Mouse (Mus musculus): Measurements from ENCODE around the gene Dstn. TPM values are rescaled to one million over a fixed set of nuclear protein-coding genes. Genes with fewer than 3 reads are reported as not detected.

The Dstn gene
- polyA plus RNA-seq, 1 experiment from 2014 or later: 513 TPM

- ATAC-seq (replicated peaks; ENCODE audit: low FRiP score, low read depth) (no peak), DNase-seq (ENCODE audit: low spot score) (no peak)
- 0 out of 2 replicates have a peak, but pooled peaks cover 7% of the 10 kb centered on the region for H3K36me3 ChIP-seq (ENCODE audit: insufficient read depth, low read length)
- H3K27ac ChIP-seq: no peak overlapping the region
- H3K4me3 ChIP-seq (replicated peaks; ENCODE audit: low read depth, low read length): no peak overlapping the region
- TF ChIP-seq CTCF (IDR thresholded peaks at IDR 0.05; ENCODE audit: low read depth): no peak
- no peaks in the 10 kb centered on the region for H3K9me3 ChIP-seq (replicated peaks; ENCODE audit: low read length)
- no peaks in the 10 kb centered on the region for H3K27me3 ChIP-seq (ENCODE audit: insufficient read depth, low read length)
- H3K4me2 ChIP-seq (ENCODE audit: low read length): no peak overlapping the region
- 78% methylated on average over 3 of the region's 3 CpGs for WGBS
- H3K4me1 ChIP-seq (replicated peaks; ENCODE audit: insufficient read depth, low read length): peaks cover 10% of the 10 kb centered on the region
- H3K9ac ChIP-seq (ENCODE audit: low read depth, low read length): no peak overlapping the region
These were observed 72.9 kb downstream of the Dstn start for GRCm38 (mm10) chr2:143988016-143988415.

GRCm38 (mm10) chr2:143990997-143991396 lies 75.9 kb downstream of the Dstn start:
- peaks cover 16% of the 10 kb centered on the region for H3K4me1 ChIP-seq (replicated peaks; ENCODE audit: insufficient read depth, low read length)
- no peak overlapping the region for H3K4me2 ChIP-seq (ENCODE audit: low read length)
- H3K27ac ChIP-seq: peak overlapping the region; percentile 50; the same call in 1 of the 2 replicates
- H3K9ac ChIP-seq (ENCODE audit: low read depth, low read length): no peak overlapping the region
- ATAC-seq (replicated peaks; ENCODE audit: low FRiP score, low read depth) (peak; percentile 66), DNase-seq (ENCODE audit: low spot score) (peak; percentile 62)
- WGBS: 18% methylated on average over 1 of the region's 1 CpGs
- H3K9me3 ChIP-seq (replicated peaks; ENCODE audit: low read length): no peaks in the 10 kb centered on the region
- no peaks in the 10 kb centered on the region for H3K27me3 ChIP-seq (ENCODE audit: insufficient read depth, low read length)
- H3K4me3 ChIP-seq (replicated peaks; ENCODE audit: low read depth, low read length): no peak overlapping the region
- no peak for TF ChIP-seq CTCF (IDR thresholded peaks at IDR 0.05; ENCODE audit: low read depth)
- H3K36me3 ChIP-seq (ENCODE audit: insufficient read depth, low read length): 0 out of 2 replicates have a peak, but pooled peaks cover 7% of the 10 kb centered on the region

GRCm38 (mm10) chr2:143991964-143992672 lies 77.0 kb downstream of the Dstn start:
- Histone ChIP-seq H3K27ac (0 out of 2 replicates have a peak overlapping the region, but pooled peaks have one; percentile 36), H3K4me2 (ENCODE audit: low read length) (no peak overlapping the region), H3K4me1 (replicated peaks; ENCODE audit: insufficient read depth, low read length) (peaks cover 16% of the 10 kb centered on the region), H3K36me3 (ENCODE audit: insufficient read depth, low read length) (0 out of 2 replicates have a peak, but pooled peaks cover 7% of the 10 kb centered on the region), H3K9ac (ENCODE audit: low read depth, low read length) (no peak overlapping the region), H3K27me3 (ENCODE audit: insufficient read depth, low read length) (no peaks in the 10 kb centered on the region), H3K4me3 (replicated peaks; ENCODE audit: low read depth, low read length) (no peak overlapping the region), H3K9me3 (replicated peaks; ENCODE audit: low read length) (no peaks in the 10 kb centered on the region)
- no peak for ATAC-seq (replicated peaks; ENCODE audit: low FRiP score, low read depth)
- TF ChIP-seq CTCF (IDR thresholded peaks at IDR 0.05; ENCODE audit: low read depth): no peak
- 90% methylated on average over 7 of the region's 7 CpGs for WGBS
- DNase-seq (ENCODE audit: low spot score): no peak

Other genes starting within 250 kb of the Dstn start
- gene Bfsp1, start 52.1 kb upstream of the Dstn start, polyA plus RNA-seq (2015; fragmentation: Nextera tagmentation; extraction: Ambion mirVana): 1.6 and 2.2 TPM in 2 replicates
- gene Rrbp1, start 95.9 kb downstream of the Dstn start, polyA plus RNA-seq (2015; fragmentation: Nextera tagmentation; extraction: Ambion mirVana): 68.7 and 81.7 TPM in 2 replicates
- not detected in 2 replicates for gene Banf2, start 117.7 kb downstream of the Dstn start, polyA plus RNA-seq (2015; fragmentation: Nextera tagmentation; extraction: Ambion mirVana)